Mouse (Mus musculus): ENCODE results near the gene Tmem126b.

Tmem126b gene

GRCm38 (mm10) chr7:90426020-90427001 lies 49.5 kb downstream of the Tmem126b start, which contains the start of gene Ccdc89:
TSS of gene Ccdc89 (plus strand) at chr7:90426577.
- peak; percentile 82 for DNase-seq (ENCODE audit: low spot score)
